Mouse (Mus musculus): ENCODE data around the gene Myh15. TPM values are rescaled to one million over a fixed set of nuclear protein-coding genes. Genes with fewer than 3 reads are reported as not detected.

The Myh15 gene
- not detected in 2 replicates for polyA plus RNA-seq (2012; ENCODE audit: insufficient read depth, insufficient read length, low replicate concordance, missing spikeins)

DNA sequence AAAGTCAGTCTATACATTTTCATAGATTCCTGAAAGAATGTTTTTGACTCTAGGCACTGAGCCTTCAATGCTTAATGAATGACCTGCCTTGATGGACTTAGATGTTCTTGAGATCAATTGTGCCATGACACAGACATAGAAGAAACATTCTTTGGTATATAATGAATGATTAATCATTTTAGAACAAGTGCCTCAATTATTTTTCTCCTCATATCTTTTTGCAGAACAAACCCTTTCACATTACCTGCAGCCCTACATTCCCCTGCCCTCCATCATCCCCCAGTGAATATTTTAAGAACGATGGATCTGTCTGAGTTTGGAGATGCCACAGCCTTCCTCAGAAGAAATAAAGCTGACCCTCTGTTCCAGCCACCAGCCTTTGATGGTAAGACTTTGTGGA, at the start of gene Myh15:
Myh15 (plus strand) TSS at position 301 of the 400 bp plus-strand sequence.
- 87% methylated on average over 1 of the region's 1 CpGs for WGBS
- Histone ChIP-seq H3K4me1 (ENCODE audit: control insufficient read depth, insufficient read depth, low read length) (no peaks in the 10 kb centered on the region), H3K4me3 (ENCODE audit: insufficient read depth, low read depth, low read length) (no peak within 1 kb of the TSS), H3K27ac (ENCODE audit: insufficient read depth, low read depth, low read length) (no peak within 1 kb of the TSS)
- TF ChIP-seq POLR2A (IDR thresholded peaks at IDR 0.05; ENCODE audit: insufficient read depth, low read depth, low read length) (no peak), CTCF (IDR thresholded peaks at IDR 0.05; ENCODE audit: insufficient read depth, low read depth, low read length) (no peak)

GRCm38 (mm10) chr16:49016620-49017332, 40.5 kb upstream of the Myh15 start:
- no peaks in the 10 kb centered on the region for H3K4me1 ChIP-seq (ENCODE audit: control insufficient read depth, insufficient read depth, low read length)
- no peak for TF ChIP-seq CTCF (IDR thresholded peaks at IDR 0.05; ENCODE audit: insufficient read depth, low read depth, low read length)
- TF ChIP-seq POLR2A (IDR thresholded peaks at IDR 0.05; ENCODE audit: insufficient read depth, low read depth, low read length): no peak
- WGBS: 26% methylated on average over 5 of the region's 5 CpGs

DNA sequence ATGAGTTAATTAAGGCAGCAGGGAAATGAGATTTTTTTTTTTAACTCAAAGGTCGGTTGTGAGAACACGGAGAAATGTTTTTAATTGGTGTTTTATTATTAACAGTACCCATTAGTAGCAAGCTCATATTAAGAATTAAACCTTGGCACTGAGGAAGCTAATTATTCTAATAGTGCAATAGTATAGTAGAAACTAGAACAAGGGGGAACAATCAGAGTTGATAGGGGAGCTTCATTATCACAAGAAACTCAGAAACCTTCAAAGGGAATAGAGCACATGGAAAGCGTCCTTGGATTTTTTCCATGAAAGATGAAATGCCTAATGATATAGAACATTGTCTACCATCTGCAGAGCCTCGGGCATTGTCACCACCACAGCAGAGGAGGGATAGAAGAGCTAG, 21.4 kb upstream of the Myh15 start:
- TF ChIP-seq POLR2A (IDR thresholded peaks at IDR 0.05; ENCODE audit: insufficient read depth, low read depth, low read length): no peak
- no peak for TF ChIP-seq CTCF (IDR thresholded peaks at IDR 0.05; ENCODE audit: insufficient read depth, low read depth, low read length)
- 34% methylated on average over 4 of the region's 4 CpGs for WGBS
- H3K4me1 ChIP-seq (ENCODE audit: control insufficient read depth, insufficient read depth, low read length): no peaks in the 10 kb centered on the region
- H3K4me3 ChIP-seq (ENCODE audit: insufficient read depth, low read depth, low read length): no peak overlapping the region
- no peak overlapping the region for H3K27ac ChIP-seq (ENCODE audit: insufficient read depth, low read depth, low read length)

More at GRCm38 (mm10) chr16:49016620-49017332, 40.5 kb upstream of the Myh15 start:
- Histone ChIP-seq H3K4me3 (ENCODE audit: insufficient read depth, low read depth, low read length) (no peak overlapping the region), H3K27ac (ENCODE audit: insufficient read depth, low read depth, low read length) (no peak overlapping the region)

DNA sequence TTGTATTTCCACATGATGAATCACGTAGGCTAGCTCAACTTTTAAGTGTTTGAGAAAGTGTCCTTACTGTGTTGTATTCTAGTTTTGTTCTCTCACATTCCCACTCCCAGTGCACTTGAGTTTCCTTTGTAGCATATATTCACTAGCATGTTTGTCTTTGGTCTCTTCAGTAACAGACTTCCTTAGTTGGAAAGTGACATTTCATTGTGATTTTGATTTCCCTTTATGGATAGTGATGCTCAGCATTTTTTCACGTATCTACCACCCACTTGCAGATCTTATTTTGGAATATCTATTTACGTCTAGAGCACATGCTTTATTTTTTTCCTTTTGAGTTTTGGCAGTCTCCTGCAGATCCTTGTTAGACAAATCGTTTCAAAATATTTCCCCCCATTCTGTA, 19.5 kb upstream of the Myh15 start:
- H3K4me3 ChIP-seq (ENCODE audit: insufficient read depth, low read depth, low read length): no peak overlapping the region
- 62% methylated on average over 4 of the region's 4 CpGs for WGBS
- H3K27ac ChIP-seq (ENCODE audit: insufficient read depth, low read depth, low read length): no peak overlapping the region
- no peaks in the 10 kb centered on the region for H3K4me1 ChIP-seq (ENCODE audit: control insufficient read depth, insufficient read depth, low read length)
- TF ChIP-seq POLR2A (IDR thresholded peaks at IDR 0.05; ENCODE audit: insufficient read depth, low read depth, low read length): no peak
- no peak for TF ChIP-seq CTCF (IDR thresholded peaks at IDR 0.05; ENCODE audit: insufficient read depth, low read depth, low read length)

- Histone ChIP-seq H3K4me1 (ENCODE audit: control insufficient read depth, insufficient read depth, low read length) (no peaks in the 10 kb centered on the region), H3K4me3 (ENCODE audit: insufficient read depth, low read depth, low read length) (no peak overlapping the region), H3K27ac (ENCODE audit: insufficient read depth, low read depth, low read length) (no peak overlapping the region)
- WGBS: 89% methylated on average over 3 of the region's 3 CpGs
- TF ChIP-seq POLR2A (IDR thresholded peaks at IDR 0.05; ENCODE audit: insufficient read depth, low read depth, low read length): no peak
- no peak for TF ChIP-seq CTCF (IDR thresholded peaks at IDR 0.05; ENCODE audit: insufficient read depth, low read depth, low read length)
These were observed 16.6 kb upstream of the Myh15 start for GRCm38 (mm10) chr16:49040554-49041221.

GRCm38 (mm10) chr16:49049214-49049613, 8.1 kb upstream of the Myh15 start:
- H3K4me1 ChIP-seq (ENCODE audit: control insufficient read depth, insufficient read depth, low read length): no peaks in the 10 kb centered on the region
- H3K4me3 ChIP-seq (ENCODE audit: insufficient read depth, low read depth, low read length): no peak overlapping the region
- TF ChIP-seq POLR2A (IDR thresholded peaks at IDR 0.05; ENCODE audit: insufficient read depth, low read depth, low read length) (no peak), CTCF (IDR thresholded peaks at IDR 0.05; ENCODE audit: insufficient read depth, low read depth, low read length) (no peak)
- no peak overlapping the region for H3K27ac ChIP-seq (ENCODE audit: insufficient read depth, low read depth, low read length)

DNA sequence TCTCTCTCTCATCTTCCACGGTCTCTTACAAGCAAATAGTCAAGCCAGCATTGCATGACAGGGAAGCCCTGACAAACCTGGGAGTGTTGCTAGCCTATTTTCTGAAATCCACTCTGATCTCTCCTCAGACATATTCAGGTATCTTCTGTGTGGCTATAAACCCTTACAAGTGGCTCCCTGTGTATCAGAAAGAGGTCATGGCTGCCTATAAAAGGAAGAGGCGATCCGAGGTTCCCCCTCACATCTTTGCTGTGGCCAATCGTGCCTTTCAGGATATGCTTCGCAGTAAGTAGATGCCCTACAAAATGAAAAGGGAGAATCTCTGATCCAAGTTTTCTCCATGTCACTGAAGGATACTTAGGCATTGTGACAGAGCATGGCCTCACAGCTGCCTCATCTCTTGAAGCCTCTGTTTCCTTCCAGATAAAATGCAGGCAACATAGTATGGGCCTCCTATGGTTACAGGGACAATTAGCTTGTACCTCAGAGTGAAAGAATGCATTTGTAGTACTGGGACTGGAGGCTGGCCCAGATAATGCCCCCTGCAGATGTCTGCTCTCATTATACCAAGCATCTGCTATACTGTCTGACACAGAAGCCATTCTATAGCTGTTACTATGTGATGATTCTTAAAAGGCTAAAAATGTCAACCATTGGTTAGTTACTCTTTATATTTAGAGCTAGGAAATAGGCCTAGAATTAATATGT, 12.1 kb downstream of the Myh15 start:
- Histone ChIP-seq H3K27ac (ENCODE audit: insufficient read depth, low read depth, low read length) (no peak overlapping the region; the same call in 1 of the 2 replicates), H3K4me1 (ENCODE audit: control insufficient read depth, insufficient read depth, low read length) (no peaks in the 10 kb centered on the region), H3K4me3 (ENCODE audit: insufficient read depth, low read depth, low read length) (no peak overlapping the region)
- TF ChIP-seq CTCF (IDR thresholded peaks at IDR 0.05; ENCODE audit: insufficient read depth, low read depth, low read length) (no peak), POLR2A (IDR thresholded peaks at IDR 0.05; ENCODE audit: insufficient read depth, low read depth, low read length) (no peak)
- 59% methylated on average over 5 of the region's 5 CpGs for WGBS

DNA sequence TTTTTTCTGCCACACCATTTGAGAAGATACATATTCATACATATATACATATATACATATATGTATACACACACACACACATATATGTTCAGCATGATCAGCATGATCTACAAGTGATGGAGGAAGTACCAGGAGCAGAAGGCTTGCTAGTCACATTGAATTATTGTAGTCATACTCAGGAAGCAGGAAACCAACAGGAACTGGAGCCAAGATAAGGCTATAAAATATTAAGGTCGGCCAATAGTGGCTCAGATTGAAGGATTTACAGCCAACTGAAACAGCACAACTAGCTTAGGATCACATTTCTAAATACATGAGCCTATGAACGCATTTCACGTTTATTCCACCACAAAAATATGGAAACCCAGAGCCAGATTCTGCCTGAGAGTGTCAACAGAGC, 14.0 kb downstream of the Myh15 start:
- Histone ChIP-seq H3K4me1 (ENCODE audit: control insufficient read depth, insufficient read depth, low read length) (no peaks in the 10 kb centered on the region), H3K4me3 (ENCODE audit: insufficient read depth, low read depth, low read length) (no peak overlapping the region), H3K27ac (ENCODE audit: insufficient read depth, low read depth, low read length) (no peak overlapping the region)
- 87% methylated on average over 3 of the region's 3 CpGs for WGBS
- TF ChIP-seq POLR2A (IDR thresholded peaks at IDR 0.05; ENCODE audit: insufficient read depth, low read depth, low read length): no peak
- no peak for TF ChIP-seq CTCF (IDR thresholded peaks at IDR 0.05; ENCODE audit: insufficient read depth, low read depth, low read length)

DNA sequence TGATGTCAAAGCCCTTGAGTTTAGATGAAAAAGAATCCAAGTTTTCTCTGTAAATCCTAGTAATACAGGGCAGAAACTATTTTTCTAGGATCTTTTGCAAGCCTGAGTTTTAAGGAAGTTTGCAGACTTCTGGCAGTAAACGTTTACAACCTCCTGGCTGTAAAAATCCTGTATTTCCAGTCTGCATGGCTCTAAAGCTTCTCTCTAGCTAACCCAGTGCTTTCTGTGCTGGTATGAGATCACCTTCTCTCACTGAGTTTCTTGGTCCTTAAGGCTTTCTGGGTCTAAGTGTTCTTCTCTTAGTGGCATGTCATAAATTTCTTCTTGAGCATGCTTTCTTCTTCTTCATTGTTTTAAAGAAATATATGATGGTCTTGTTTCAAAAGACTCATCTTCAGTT, 70.7 kb downstream of the Myh15 start:
- H3K4me3 ChIP-seq (ENCODE audit: insufficient read depth, low read depth, low read length): no peak overlapping the region
- no peak overlapping the region for H3K27ac ChIP-seq (ENCODE audit: insufficient read depth, low read depth, low read length)
- no peak for TF ChIP-seq POLR2A (IDR thresholded peaks at IDR 0.05; ENCODE audit: insufficient read depth, low read depth, low read length)
- TF ChIP-seq CTCF (IDR thresholded peaks at IDR 0.05; ENCODE audit: insufficient read depth, low read depth, low read length): no peak
- H3K4me1 ChIP-seq (ENCODE audit: control insufficient read depth, insufficient read depth, low read length): no peaks in the 10 kb centered on the region
- WGBS: 57% methylated on average over 1 of the region's 1 CpGs
